Mouse (Mus musculus) adrenal gland, postnatal 10 days (tissue): ENCODE measurements around the gene Tex37. TPM values are rescaled to one million over a fixed set of nuclear protein-coding genes. Genes with fewer than 3 reads are reported as not detected.
A peak's percentile ranks its signal among the peaks of the same experiment; 100 is the strongest.

ENCODE experiments used
- DNase-seq: peaks from one replicate; pipeline ENCODE4 v3.0.0; 2021; ENCODE audit warnings: mixed read lengths
- total RNA-seq, 2 experiments: library from RNA; stranded (reverse); gene quantifications; 2 replicates each; pipeline ENCODE4 v1.2.3; 2021

Gene Tex37
- total RNA-seq, 2 experiments from 2014 or later, result not detected

DNA sequence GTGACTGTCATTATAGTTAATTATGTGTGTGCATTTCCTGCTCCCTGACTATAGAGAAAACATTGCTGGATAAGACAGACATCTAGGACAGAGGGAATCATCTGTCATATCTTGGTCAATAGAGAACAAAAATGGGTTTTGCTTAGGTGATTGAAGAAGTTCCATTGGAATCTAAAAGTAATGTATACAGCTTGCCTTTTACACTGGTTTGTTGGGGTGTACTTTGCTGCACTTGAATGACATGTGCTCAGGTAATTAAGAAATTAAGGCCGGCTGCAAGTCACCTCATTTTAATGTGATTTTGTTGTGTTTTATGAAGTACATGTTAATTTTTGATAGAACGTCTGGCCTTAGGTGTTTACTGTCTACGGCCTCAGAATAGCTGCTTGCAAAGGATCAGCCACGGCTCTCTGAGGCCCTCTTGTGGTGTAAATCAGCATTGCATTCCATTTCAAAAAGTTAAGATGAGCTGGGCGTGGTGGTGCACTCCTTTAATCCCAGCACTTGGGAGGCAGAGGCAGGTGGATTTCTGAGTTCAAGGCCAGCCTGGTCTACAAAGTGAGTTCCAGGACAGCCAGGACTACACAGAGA, 37.9 kb downstream of the Tex37 start:
- peak; percentile 85 for DNase-seq

GRCm38 (mm10) chr6:70875017-70875416, 43.7 kb downstream of the Tex37 start:
- no peak for DNase-seq

GRCm38 (mm10) chr6:70874035-70874775, 44.5 kb downstream of the Tex37 start:
- DNase-seq, result no peak

DNA sequence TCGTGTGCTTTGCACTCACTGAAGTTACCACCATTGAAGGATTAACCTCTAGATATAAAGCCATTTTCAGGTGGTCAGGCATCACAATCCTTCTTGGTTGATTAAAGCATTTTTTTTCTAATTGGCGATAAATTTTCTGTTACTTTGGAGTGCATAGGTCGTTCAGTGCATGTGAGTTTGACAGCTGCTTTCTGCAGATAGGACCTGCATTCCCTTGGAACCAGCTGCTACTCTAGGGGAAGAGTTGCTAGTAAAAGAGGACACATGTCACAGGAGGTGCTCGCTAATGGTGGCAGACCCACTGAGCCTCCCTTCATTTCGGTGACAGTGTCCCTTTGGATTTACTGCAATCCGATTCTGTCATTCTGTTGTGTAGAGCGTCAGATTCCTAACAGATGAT, 46.2 kb downstream of the Tex37 start:
- DNase-seq, result no peak

GRCm38 (mm10) chr6:70872128-70872527, 46.6 kb downstream of the Tex37 start:
- DNase-seq, result peak; percentile 41

DNA sequence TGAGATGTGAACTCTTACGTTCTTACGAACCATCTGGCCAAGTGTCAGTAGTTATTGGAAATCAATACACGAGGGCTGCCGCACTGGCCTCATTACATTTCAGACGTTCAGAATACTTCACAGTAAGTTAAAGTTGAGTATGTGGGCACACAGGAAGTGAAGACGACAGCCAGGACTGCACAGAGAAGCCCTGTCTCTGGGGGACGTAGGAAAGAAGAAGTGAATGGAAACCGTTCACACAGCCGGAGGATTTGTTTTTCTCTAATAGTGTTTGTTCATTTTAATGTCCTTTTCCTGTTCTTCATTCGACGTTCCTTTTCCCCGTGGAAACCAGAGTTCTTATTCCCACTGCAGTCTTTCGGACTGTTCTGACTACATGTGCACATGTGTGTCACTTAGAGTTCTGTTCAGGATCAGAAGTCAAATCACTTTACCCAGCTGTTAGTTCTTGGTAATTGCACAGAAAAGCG, 47.2 kb downstream of the Tex37 start:
- DNase-seq, result no peak

GRCm38 (mm10) chr6:70867297-70867696, 51.4 kb downstream of the Tex37 start:
- DNase-seq, result no peak

GRCm38 (mm10) chr6:70866761-70867160, 52.0 kb downstream of the Tex37 start:
- no peak for DNase-seq

DNA sequence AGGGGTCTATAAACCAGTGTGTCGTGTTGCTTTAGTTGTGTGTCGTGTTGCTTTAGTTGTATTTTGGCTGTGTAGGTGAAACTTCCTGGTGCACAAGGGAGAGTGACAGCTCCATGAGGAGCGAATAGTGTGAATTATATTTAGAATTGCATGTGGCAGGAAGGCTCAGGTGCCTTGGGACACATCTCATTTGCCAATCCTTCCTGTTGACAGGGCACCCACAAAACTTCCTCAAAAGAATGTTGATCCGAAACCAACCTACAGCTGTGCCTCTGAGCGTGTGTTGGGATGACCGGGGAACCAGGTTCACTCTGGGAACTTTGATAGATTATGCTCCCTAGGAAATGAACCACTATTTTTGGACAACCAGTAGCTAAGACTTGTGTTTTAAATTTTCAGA, 54.4 kb downstream of the Tex37 start:
- DNase-seq, result no peak

Other genes with a start within 250 kb of the Tex37 start
- 10 to 100 TPM; 20.2 to 24.9 TPM for gene Rpia, start 126.7 kb downstream of the Tex37 start, total RNA-seq
- 10 to 100 TPM; 17.2 to 21.7 TPM for gene Eif2ak3, start 74.4 kb downstream of the Tex37 start, total RNA-seq
- gene Foxi3, start 37.6 kb upstream of the Tex37 start, total RNA-seq, result not detected
- 10 to 100 TPM; 16.6 to 17.0 TPM for gene Thnsl2, start 225.5 kb upstream of the Tex37 start, total RNA-seq